Mouse (Mus musculus) E14TG2a.4 (cell line): ENCODE measurements around the gene Mcm7.
A peak's percentile ranks its signal among the peaks of the same experiment; 100 is the strongest.

ENCODE experiments used
- H3K27me3 ChIP-seq: 2 replicates; pipeline ENCODE4 v1.6.1; 2014; ENCODE audit warnings: low read length, control low read depth; ENCODE audit not compliant: insufficient read depth
- H3K36me3 ChIP-seq: 2 replicates; pipeline ENCODE4 v1.6.1; 2014; ENCODE audit warnings: low read length, control low read depth; ENCODE audit not compliant: insufficient read depth
- H3K4me1 ChIP-seq: replicated peaks from 2 replicates; pipeline ENCODE4 v1.6.1; 2014; ENCODE audit warnings: low read depth, low read length, control low read depth
- H3K4me3 ChIP-seq: replicated peaks from 2 replicates; pipeline ENCODE4 v1.5.1; 2014; ENCODE audit warnings: mild to moderate bottlenecking, low read length
- H3K9me3 ChIP-seq: 2 replicates; pipeline ENCODE4 v1.6.1; 2014; ENCODE audit warnings: low read length, control low read depth
- CTCF ChIP-seq: conservative IDR thresholded peaks from 2 replicates; pipeline ENCODE4 v1.5.1; 2014; ENCODE audit warnings: low read length
- NANOG ChIP-seq: IDR thresholded peaks from 2 replicates; pipeline ENCODE4 v1.6.1; 2014; ENCODE audit warnings: borderline replicate concordance, low read length, mixed read lengths
- POU5F1 ChIP-seq: IDR thresholded peaks from 2 replicates; pipeline ENCODE4 v1.6.1; 2014; ENCODE audit warnings: low read length, borderline replicate concordance

Mcm7 gene

GRCm38 (mm10) chr5:138163046-138163445, 9.2 kb downstream of the Mcm7 start:
- Histone ChIP-seq H3K27me3 (no peaks in the 10 kb centered on the region), H3K4me1 (peaks cover 79% of the 10 kb centered on the region), H3K4me3 (peak overlapping the region; percentile 90), H3K36me3 (peaks cover 63% of the 10 kb centered on the region), H3K9me3 (no peaks in the 10 kb centered on the region)
- TF ChIP-seq POU5F1 (no peak), CTCF (no peak), NANOG (no peak)

GRCm38 (mm10) chr5:138160842-138161665, 11.2 kb downstream of the Mcm7 start, which contains the start of gene Cops6:
TSS of gene Cops6 (plus strand) at chr5:138161071.
- Histone ChIP-seq H3K27me3 (no peaks in the 10 kb centered on the region), H3K36me3 (peaks cover 43% of the 10 kb centered on the region), H3K4me1 (peaks cover 59% of the 10 kb centered on the region), H3K4me3 (peak within 1 kb of the TSS; percentile 90), H3K9me3 (no peaks in the 10 kb centered on the region)
- TF ChIP-seq NANOG (no peak), CTCF (no peak), POU5F1 (no peak)

- peaks cover 52% of the 10 kb centered on the region for H3K4me1 ChIP-seq
- H3K36me3 ChIP-seq, result peaks cover 36% of the 10 kb centered on the region
- TF ChIP-seq CTCF, result no peak
- no peak for TF ChIP-seq POU5F1
- TF ChIP-seq NANOG, result no peak
- no peaks in the 10 kb centered on the region for H3K9me3 ChIP-seq
- no peaks in the 10 kb centered on the region for H3K27me3 ChIP-seq
- H3K4me3 ChIP-seq, result peak overlapping the region; percentile 90
Measured at GRCm38 (mm10) chr5:138160224-138160762, 11.9 kb downstream of the Mcm7 start.

GRCm38 (mm10) chr5:138155443-138155976, 16.7 kb downstream of the Mcm7 start, which contains the start of gene Zfp113:
TSS of gene Zfp113 (minus strand) at chr5:138155744.
- peaks cover 23% of the 10 kb centered on the region for H3K36me3 ChIP-seq
- H3K27me3 ChIP-seq, result no peaks in the 10 kb centered on the region
- peaks cover 28% of the 10 kb centered on the region for H3K4me1 ChIP-seq
- no peak for TF ChIP-seq NANOG
- peak; percentile 63 for TF ChIP-seq CTCF
- peak within 1 kb of the TSS; percentile 89 for H3K4me3 ChIP-seq
- H3K9me3 ChIP-seq, result no peaks in the 10 kb centered on the region

DNA sequence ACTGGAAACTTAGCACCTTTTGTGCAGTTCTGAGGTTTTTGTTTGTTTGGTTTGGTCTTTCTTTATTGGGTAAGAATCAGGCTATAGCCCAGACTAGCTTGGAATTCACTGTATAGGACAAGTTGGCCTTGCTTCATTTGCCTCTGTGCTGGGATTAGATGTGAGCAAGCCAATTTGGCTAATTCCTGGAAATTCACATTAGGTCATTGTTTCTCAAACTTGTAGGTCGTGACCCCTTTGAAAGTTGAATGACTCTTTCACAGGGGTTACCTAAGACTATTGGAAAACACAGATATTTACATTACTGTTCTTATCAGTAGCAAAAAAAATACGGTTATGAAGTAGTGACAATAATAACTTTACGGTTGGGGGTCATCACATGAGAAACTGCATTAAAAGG, 17.8 kb downstream of the Mcm7 start:
- peak overlapping the region; percentile 89 for H3K4me3 ChIP-seq
- H3K9me3 ChIP-seq, result no peaks in the 10 kb centered on the region
- H3K27me3 ChIP-seq, result no peaks in the 10 kb centered on the region
- peaks cover 28% of the 10 kb centered on the region for H3K36me3 ChIP-seq
- H3K4me1 ChIP-seq, result peaks cover 19% of the 10 kb centered on the region
- TF ChIP-seq NANOG (no peak), CTCF (no peak), POU5F1 (no peak)

DNA sequence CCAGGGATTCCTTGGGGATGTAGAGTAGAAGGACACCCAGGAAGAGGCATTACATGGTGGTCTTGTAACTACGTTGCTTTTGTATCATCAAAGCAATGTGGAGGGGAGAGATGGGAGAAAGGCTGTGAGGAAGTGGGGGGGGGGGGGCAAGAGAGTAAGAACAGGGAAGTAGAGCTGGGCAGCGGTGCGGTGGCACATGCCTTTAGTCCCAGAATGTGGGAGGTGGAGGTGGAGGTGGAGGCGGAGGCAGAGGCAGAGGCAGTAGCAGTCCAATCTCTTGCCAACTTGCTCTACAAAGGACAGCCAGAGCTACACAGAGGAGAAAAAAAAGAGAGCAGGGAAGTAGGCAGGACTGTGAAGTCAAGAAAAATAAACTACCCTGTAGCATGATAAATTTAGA, 33.6 kb downstream of the Mcm7 start:
- H3K27me3 ChIP-seq, result no peaks in the 10 kb centered on the region
- H3K4me1 ChIP-seq, result 0 out of 2 replicates have a peak, but pooled peaks cover 5% of the 10 kb centered on the region
- TF ChIP-seq CTCF, result no peak
- TF ChIP-seq POU5F1, result no peak
- no peak for TF ChIP-seq NANOG
- H3K4me3 ChIP-seq, result no peak overlapping the region
- H3K9me3 ChIP-seq, result no peaks in the 10 kb centered on the region
- H3K36me3 ChIP-seq, result peaks cover 27% of the 10 kb centered on the region

- 0 out of 2 replicates have a peak, but pooled peaks cover 5% of the 10 kb centered on the region for H3K4me1 ChIP-seq
- TF ChIP-seq CTCF (peak; percentile 79), NANOG (no peak), POU5F1 (no peak)
- H3K4me3 ChIP-seq, result no peak overlapping the region
- H3K9me3 ChIP-seq, result no peaks in the 10 kb centered on the region
- peaks cover 28% of the 10 kb centered on the region for H3K36me3 ChIP-seq
- no peaks in the 10 kb centered on the region for H3K27me3 ChIP-seq
Measured at GRCm38 (mm10) chr5:138137935-138138549, 34.2 kb downstream of the Mcm7 start.

- H3K27me3 ChIP-seq, result no peaks in the 10 kb centered on the region
- TF ChIP-seq POU5F1 (no peak), NANOG (no peak), CTCF (no peak)
- H3K9me3 ChIP-seq, result no peaks in the 10 kb centered on the region
Measured at GRCm38 (mm10) chr5:138137257-138137656, 35.0 kb downstream of the Mcm7 start.

More at GRCm38 (mm10) chr5:138137257-138137656, 35.0 kb downstream of the Mcm7 start:
- Histone ChIP-seq H3K4me1 (0 out of 2 replicates have a peak, but pooled peaks cover 5% of the 10 kb centered on the region), H3K4me3 (no peak overlapping the region), H3K36me3 (peaks cover 32% of the 10 kb centered on the region)
